ENCODE assay signal across 8 mouse cellular contexts in the genomic region with DNA sequence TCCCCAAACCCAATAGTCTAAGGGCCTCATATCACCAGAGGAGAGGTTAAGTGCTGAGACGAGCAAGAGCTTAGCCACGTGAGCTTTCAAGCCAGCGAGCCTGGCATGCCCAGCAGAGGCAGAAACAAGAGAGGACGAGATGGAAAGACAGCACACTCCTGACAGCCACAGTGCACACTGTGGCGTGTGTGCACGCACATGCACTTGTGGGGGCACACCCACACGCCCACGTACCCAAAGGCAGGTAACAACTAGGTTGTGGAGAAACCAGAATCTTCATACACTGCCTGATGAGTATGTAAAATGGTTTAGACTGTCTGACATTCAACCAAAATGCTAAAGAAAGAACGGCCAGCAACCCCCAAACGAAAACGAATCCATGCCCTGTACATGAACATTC. TPM values are rescaled to one million over a fixed set of nuclear protein-coding genes. Genes with fewer than 3 reads are reported as not detected.
A peak's percentile ranks its signal among the peaks of the same experiment; 100 is the strongest.
DNase-seq lines count a peak whose midpoint lies in the region; ATAC-seq and TF ChIP-seq lines count a peak whose summit lies in the region.

No protein-coding gene starts in this region.

- no peak overlapping the region for H3K9ac ChIP-seq in hindbrain, embryonic 12.5 days
- H3K9ac ChIP-seq in midbrain, embryonic 11.5 days (ENCODE audit: low read length) = no peak overlapping the region

- peak overlapping the region; percentile 68 for H3K4me2 ChIP-seq in hindbrain, embryonic 12.5 days (replicated peaks)
- peak overlapping the region; percentile 6; the same call in 1 of the 2 replicates for H3K4me2 ChIP-seq in midbrain, embryonic 11.5 days

- 0 out of 2 replicates have a peak, but pooled peaks cover 4% of the 10 kb centered on the region for H3K27me3 ChIP-seq in heart, embryonic 10.5 days (ENCODE audit: insufficient read depth, poor library complexity, severe bottlenecking)
- H3K27me3 ChIP-seq in hindbrain, embryonic 12.5 days = 0 out of 2 replicates have a peak, but pooled peaks cover 3% of the 10 kb centered on the region
- H3K27me3 ChIP-seq in midbrain, embryonic 11.5 days (ENCODE audit: control insufficient read depth, insufficient read depth, low read length) = peaks cover 4% of the 10 kb centered on the region; the same call in 1 of the 2 replicates
- no peaks in the 10 kb centered on the region for H3K27me3 ChIP-seq in cerebellum, adult 2 months (ENCODE audit: control insufficient read depth, insufficient read depth, low read length)

- WGBS in heart, embryonic 10.5 days = 39% methylated on average over 11 of the region's 11 CpGs
- 54% methylated on average over 11 of the region's 11 CpGs for WGBS in hindbrain, embryonic 12.5 days
- WGBS in midbrain, embryonic 11.5 days = 68% methylated on average over 11 of the region's 11 CpGs
- 62% methylated on average over 11 of the region's 11 CpGs for WGBS in cerebellum, adult 2 months

- TF ChIP-seq POLR2A in cerebellum, adult 2 months (IDR thresholded peaks at IDR 0.05; ENCODE audit: borderline replicate concordance, insufficient read depth, low read length) = no peak

- H3K27ac ChIP-seq in heart, embryonic 10.5 days = peak overlapping the region; percentile 95
- no peak overlapping the region for H3K27ac ChIP-seq in hindbrain, embryonic 12.5 days
- no peak overlapping the region for H3K27ac ChIP-seq in midbrain, embryonic 11.5 days (ENCODE audit: low read depth, low read length)
- no peak overlapping the region for H3K27ac ChIP-seq in cerebellum, adult 2 months (ENCODE audit: insufficient read depth, low read length)

- H3K4me1 ChIP-seq in heart, embryonic 10.5 days = peaks cover 29% of the 10 kb centered on the region
- H3K4me1 ChIP-seq in hindbrain, embryonic 12.5 days = peaks cover 21% of the 10 kb centered on the region
- peaks cover 14% of the 10 kb centered on the region for H3K4me1 ChIP-seq in midbrain, embryonic 11.5 days (ENCODE audit: control insufficient read depth, insufficient read depth, low read length)
- H3K4me1 ChIP-seq in cerebellum, adult 2 months (ENCODE audit: control insufficient read depth, insufficient read depth, low read length) = peaks cover 16% of the 10 kb centered on the region

- TF ChIP-seq CTCF in cerebellum, adult 2 months (IDR thresholded peaks at IDR 0.05; ENCODE audit: borderline replicate concordance, insufficient read depth, low read depth, low read length) = no peak

- ATAC-seq in hindbrain, embryonic 12.5 days (ENCODE audit: low FRiP score) = no peak
- no peak for ATAC-seq in midbrain, embryonic 11.5 days (ENCODE audit: low FRiP score)

- no peak for DNase-seq in heart, embryonic 10.5 days (ENCODE audit: low spot score)
- DNase-seq in heart, adult 9 months (ENCODE audit: low spot score in 2 of 2) = no peak
- peak; percentile 38 for DNase-seq in brain, adult 2 months (ENCODE audit: low read depth, low spot score)
- DNase-seq in midbrain, embryonic 11.5 days (ENCODE audit: low spot score, missing footprints) = no peak
- DNase-seq in embryo, embryonic 10 days (ENCODE audit: low spot score) = no peak
- no peak for DNase-seq in spleen, postnatal 14 days (ENCODE audit: low spot score in 2 of 2)
- no peak for DNase-seq in cerebellum, adult 2 months

- peaks cover 38% of the 10 kb centered on the region for H3K36me3 ChIP-seq in heart, embryonic 10.5 days
- peaks cover 30% of the 10 kb centered on the region for H3K36me3 ChIP-seq in hindbrain, embryonic 12.5 days
- H3K36me3 ChIP-seq in midbrain, embryonic 11.5 days (ENCODE audit: control insufficient read depth, insufficient read depth, low read length) = peaks cover 4% of the 10 kb centered on the region; the same call in 1 of the 2 replicates

- no peaks in the 10 kb centered on the region for H3K9me3 ChIP-seq in heart, embryonic 10.5 days
- H3K9me3 ChIP-seq in hindbrain, embryonic 12.5 days (replicated peaks) = no peaks in the 10 kb centered on the region
- no peaks in the 10 kb centered on the region for H3K9me3 ChIP-seq in midbrain, embryonic 11.5 days (ENCODE audit: control insufficient read depth, low read length)

- H3K4me3 ChIP-seq in heart, embryonic 10.5 days = peak overlapping the region; percentile 91
- H3K4me3 ChIP-seq in hindbrain, embryonic 12.5 days = no peak overlapping the region
- H3K4me3 ChIP-seq in midbrain, embryonic 11.5 days (ENCODE audit: low read depth, low read length) = no peak overlapping the region
- H3K4me3 ChIP-seq in cerebellum, adult 2 months (replicated peaks; ENCODE audit: insufficient read depth, low read depth, low read length) = no peak overlapping the region

RNA-seq across cellular contexts. Expression of a gene that starts 2.0 kb away (rescaled TPM):
- 156 and 164 TPM in 2 replicates for polyA plus RNA-seq in heart, embryonic 10.5 days (2016; fragmentation: Nextera tagmentation; extraction: Ambion mirVana)
- polyA plus RNA-seq in hindbrain, embryonic 12.5 days (2016; fragmentation: Nextera tagmentation; extraction: Ambion mirVana) = 70.2 and 70.6 TPM in 2 replicates
- polyA plus RNA-seq in midbrain, embryonic 11.5 days (2014; fragmentation: Nextera tagmentation; extraction: Ambion mirVana) = 68.5 and 76.2 TPM in 2 replicates
- 109 and 115 TPM in 2 replicates for polyA plus RNA-seq in cerebellum, adult 2 months (2012; rRNA removed)
